Mouse (Mus musculus) monocyte, adult 59 days (primary cell): ENCODE results near the gene Mosmo. TPM values are rescaled to one million over a fixed set of nuclear protein-coding genes. Genes with fewer than 3 reads are reported as not detected.

Experiments
- total RNA-seq, 2 experiments: library from RNA; stranded (reverse); gene quantifications; one replicate each; pipeline ENCODE4 v1.2.4; 2023

Gene Mosmo
- total RNA-seq, result 10 to 100 TPM; 12.4 to 13.1 TPM

DNA sequence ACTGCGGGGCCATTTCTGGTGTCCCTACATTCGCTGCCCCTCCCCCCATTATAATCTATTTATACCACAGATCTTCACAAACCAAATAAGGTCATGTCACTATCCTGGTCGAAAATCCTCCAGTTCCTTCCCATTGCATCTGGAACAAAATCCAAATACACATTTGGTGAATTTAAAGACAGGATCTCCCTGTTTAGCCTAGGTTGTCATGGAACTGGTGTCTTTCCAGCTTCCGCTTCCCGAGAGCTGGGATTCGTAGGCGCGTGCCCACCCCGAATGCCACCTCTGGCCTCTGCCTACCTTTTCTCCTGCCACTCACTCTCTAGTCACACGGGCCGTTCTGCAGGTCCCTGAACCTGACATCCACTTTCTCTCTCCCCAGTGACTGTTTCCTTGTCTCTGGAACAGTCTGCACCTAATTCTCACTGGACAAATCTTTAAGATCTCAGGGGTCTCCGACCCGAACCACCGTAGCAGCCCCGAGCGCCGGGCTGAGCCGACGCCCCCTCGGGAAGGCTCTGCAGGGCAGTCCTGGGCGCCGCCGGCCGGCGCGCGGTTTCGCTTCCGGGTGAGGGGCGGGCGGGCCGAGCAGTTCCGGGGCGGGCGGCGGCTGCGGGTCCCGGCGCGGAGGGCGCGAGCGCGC, at the start of gene Mosmo:
Mosmo (plus strand) TSS at position 618 of the 643 bp plus-strand sequence.

DNA sequence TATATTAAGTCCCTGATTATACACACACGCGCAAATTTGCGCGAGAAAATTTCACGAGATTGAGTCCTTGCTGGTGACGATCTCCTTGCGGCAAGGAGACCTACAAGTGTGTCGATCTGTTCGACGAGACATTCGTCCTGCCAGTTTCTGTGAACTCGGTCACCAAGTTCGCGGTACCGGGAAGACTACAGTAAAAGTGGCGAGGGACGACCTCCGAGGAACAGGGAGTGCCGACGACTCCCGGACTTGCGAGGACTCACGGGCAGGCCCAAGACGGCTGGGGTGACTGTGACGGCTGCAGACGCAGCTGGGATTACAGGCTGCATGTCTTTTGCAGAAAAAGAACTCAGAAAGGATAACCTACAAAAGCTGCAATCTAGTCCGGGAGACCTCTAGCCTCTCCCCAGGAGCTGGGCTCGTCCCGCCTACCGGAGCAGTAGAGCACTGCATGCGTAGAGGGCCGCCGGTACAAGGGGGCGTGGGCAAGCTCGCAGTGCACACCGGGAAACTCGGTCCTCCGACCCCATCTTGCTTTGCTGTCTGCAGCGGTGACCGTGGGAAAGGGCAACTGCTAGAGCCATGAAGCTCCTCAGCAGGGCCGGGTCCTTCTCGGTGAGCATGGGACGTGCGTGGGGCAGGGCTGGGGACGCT, 42.6 kb upstream of the Mosmo start, which contains the start of gene Uqcrc2:
Uqcrc2 (plus strand) TSS at position 466 of the 651 bp plus-strand sequence.

DNA sequence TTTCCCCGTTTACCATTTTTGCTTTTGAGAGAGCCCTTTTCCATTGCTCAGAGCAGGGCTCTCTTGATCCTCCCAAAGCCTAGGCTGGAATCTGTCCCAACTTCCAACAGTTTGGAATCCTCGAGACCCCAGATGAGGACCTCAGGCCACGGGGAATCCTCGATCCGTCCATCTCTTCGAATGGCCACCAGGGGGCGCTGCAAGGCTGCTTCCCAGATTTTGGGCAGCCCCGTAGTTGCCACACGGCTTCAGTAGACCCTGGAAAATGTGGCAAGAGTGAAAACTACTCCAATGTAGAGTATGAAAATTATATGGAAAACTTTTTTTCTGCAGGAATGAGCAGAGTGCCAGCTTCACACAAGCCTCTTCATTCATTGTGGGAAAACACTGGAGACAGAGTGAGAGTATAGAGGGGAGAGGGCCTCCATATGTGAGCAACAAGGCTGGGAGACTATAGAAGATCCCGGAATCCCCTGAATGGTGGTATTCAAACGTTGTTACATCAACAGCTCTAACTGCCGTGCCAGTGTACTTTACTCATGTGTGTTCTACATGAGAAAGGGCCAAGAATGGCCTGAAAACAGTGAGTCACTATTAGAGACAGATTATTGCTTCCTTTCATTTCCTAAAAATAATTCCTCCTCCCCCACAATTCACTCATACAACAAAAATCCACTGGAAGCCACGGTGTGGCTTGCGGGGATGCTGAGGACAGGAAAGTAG, 7.1 kb upstream of the Mosmo start, which contains the start of gene Pdzd9:
Pdzd9 (minus strand) TSS at position 191 of the 723 bp plus-strand sequence.

DNA sequence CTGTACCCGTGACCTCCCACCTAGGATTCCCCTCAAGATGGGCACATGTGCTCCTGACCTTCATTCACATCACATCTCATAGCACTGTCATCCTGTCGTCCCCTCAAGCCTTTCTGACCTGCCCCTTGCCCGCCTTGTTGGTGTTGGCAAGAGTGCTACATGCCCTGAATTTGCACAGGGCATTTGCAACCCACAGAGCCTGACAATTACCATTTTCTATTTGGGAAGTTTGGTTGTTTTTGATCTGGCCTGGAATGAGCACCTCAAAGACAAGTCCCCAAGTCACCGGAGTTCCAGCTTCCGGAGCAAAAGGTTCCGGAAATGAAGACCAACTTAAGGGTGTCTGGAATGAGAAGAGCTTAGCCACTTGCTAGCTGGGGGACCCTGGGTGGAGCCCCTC, 61.6 kb downstream of the Mosmo start, which contains the start of gene Vwa3a:
Vwa3a (plus strand) TSS at position 301 of the 400 bp plus-strand sequence.

Other genes with a start within 250 kb of the Mosmo start
- 10 to 100 TPM; 72.4 to 79.2 TPM for gene Uqcrc2, start 42.4 kb upstream of the Mosmo start, total RNA-seq
- gene Pdzd9, start 7.3 kb upstream of the Mosmo start, total RNA-seq, result not detected
- not detected for gene Vwa3a, start 61.7 kb downstream of the Mosmo start, total RNA-seq
- gene Gm5737, start 134.7 kb downstream of the Mosmo start, total RNA-seq, result not detected
- 10 to 100 TPM; 30.1 to 33.0 TPM for gene Eef2k, start 165.2 kb downstream of the Mosmo start, total RNA-seq
- 10 to 100 TPM; 16.3 to 16.5 TPM for gene Polr3e, start 240.1 kb downstream of the Mosmo start, total RNA-seq